Mouse (Mus musculus): Measurements from ENCODE around the gene Vmp1. TPM values are rescaled to one million over a fixed set of nuclear protein-coding genes. Genes with fewer than 3 reads are reported as not detected.

Gene Vmp1
- polyA plus RNA-seq, 1 experiment from 2014 or later = 86.8 TPM

DNA sequence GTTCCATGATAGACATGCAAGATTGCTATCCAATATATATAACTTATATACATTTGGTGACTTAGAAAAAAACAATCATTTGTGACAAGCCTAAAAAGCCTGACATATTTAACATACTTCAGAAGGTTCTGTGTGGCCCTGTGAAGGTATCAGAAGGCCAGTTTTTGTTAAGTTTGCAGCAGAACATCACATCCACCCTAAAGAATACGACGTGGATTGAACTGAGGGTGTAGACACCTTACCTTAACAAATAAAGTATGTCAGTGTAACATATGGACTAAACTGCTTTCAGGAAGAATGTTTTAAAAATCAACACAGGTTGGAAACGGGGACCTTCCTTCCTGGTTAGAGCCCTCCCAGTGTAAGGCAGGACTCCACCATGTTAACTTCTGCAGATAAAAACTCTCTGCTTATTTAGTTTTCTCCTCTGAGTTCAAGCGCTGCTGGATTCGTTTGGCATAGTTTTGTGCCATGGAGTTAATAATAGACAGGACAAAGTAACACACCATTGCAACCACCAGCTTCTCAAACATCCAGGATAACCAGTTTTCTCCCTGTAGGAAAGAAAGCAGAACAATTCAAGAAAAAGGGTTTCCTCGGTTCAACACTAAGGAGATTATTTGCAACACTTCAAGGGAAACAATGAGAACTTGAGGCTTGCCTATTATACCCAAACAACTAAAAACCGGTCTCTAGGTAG, 98.6 kb downstream of the Vmp1 start:
- no peak overlapping the region for H3K9ac ChIP-seq
- H3K36me3 ChIP-seq (replicated peaks) = peaks cover 11% of the 10 kb centered on the region; the same call in 1 of the 2 replicates
- H3K4me1 ChIP-seq = peaks cover 9% of the 10 kb centered on the region; the same call in 1 of the 2 replicates
- H3K27me3 ChIP-seq = no peaks in the 10 kb centered on the region
- H3K4me2 ChIP-seq = no peak overlapping the region
- H3K4me3 ChIP-seq (replicated peaks) = no peak overlapping the region
- 61% methylated on average over 7 of the region's 7 CpGs for WGBS
- ATAC-seq (ENCODE audit: low FRiP score) = no peak
- no peaks in the 10 kb centered on the region for H3K9me3 ChIP-seq
- H3K27ac ChIP-seq = no peak overlapping the region

DNA sequence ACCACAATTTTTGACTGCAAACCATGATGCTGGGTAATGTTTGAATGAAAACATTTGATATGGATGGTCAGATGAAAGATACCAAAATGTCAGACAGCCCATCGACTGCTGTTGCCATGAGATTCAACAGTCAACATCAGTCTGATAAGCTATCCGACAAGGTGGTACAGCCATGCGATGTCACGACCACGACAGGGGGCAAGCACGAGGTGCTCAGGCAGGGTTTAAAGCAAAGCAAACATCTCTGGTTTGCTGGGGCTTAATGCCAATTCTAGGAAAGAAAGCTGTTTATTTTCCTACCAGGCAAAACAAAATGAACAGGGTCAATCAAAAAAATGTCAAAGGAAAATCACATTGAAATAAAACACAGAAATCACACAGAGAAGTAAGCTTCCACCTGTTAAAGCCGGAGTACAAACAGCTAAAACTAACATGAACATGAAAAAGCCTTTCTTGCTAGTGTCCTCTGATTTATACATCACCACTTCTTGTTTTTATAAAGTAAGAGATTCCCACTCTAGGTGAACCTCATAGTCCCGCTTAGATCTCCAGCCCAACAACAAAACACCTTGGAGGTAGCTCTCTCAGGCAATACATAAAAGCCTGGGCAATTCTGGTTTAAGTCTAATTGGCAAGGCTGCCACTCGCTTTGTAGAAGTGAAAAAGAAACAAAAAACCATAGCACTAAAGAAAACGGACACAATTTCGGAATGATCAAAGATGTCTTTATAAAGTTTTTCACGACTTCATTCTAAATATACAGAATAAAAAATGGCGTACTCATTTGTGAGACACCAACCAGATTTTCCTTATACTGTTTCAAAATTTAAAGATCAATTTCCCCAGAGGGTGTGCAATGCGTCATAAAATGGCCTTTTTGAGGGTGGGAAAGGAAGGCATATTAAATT, 99.4 kb downstream of the Vmp1 start:
- no peaks in the 10 kb centered on the region for H3K9me3 ChIP-seq
- no peak for ATAC-seq (ENCODE audit: low FRiP score)
- H3K36me3 ChIP-seq (replicated peaks) = peaks cover 11% of the 10 kb centered on the region; the same call in 1 of the 2 replicates
- no peak overlapping the region for H3K9ac ChIP-seq
- H3K4me3 ChIP-seq (replicated peaks) = no peak overlapping the region
- no peak overlapping the region for H3K27ac ChIP-seq
- 90% methylated on average over 14 of the region's 14 CpGs for WGBS
- peaks cover 9% of the 10 kb centered on the region; the same call in 1 of the 2 replicates for H3K4me1 ChIP-seq
- H3K4me2 ChIP-seq = no peak overlapping the region
- H3K27me3 ChIP-seq = no peaks in the 10 kb centered on the region

DNA sequence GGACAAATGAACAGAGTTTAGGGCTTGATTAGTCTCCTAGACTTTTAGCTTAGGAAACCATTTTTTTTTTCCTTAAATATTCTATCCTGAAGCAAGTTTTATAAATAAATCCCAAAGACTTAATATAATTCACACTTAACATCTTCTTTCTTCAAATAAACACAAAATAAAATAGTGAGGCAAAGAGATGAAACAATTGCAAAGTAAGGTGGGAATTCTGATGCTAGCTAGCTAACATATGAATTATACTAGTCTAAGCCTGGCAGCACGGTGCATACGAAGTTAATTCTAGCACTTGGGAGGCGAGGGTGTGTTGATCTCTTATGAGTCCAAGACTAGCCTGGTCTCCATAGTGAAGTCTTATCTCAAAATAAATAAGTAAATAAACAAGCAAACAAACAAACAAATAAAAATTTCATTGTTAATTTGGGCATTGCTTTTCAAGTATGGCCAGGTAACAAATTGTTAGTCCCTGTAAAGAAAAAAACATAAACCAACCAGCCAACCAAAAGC, 100.3 kb downstream of the Vmp1 start:
- no peak overlapping the region for H3K27ac ChIP-seq
- no peak overlapping the region for H3K9ac ChIP-seq
- no peaks in the 10 kb centered on the region for H3K9me3 ChIP-seq
- no peak overlapping the region for H3K4me2 ChIP-seq
- H3K4me3 ChIP-seq (replicated peaks) = no peak overlapping the region
- no peaks in the 10 kb centered on the region for H3K27me3 ChIP-seq
- 83% methylated on average over 3 of the region's 3 CpGs for WGBS
- H3K36me3 ChIP-seq (replicated peaks) = peaks cover 11% of the 10 kb centered on the region; the same call in 1 of the 2 replicates
- peaks cover 9% of the 10 kb centered on the region; the same call in 1 of the 2 replicates for H3K4me1 ChIP-seq
- no peak for ATAC-seq (ENCODE audit: low FRiP score)

DNA sequence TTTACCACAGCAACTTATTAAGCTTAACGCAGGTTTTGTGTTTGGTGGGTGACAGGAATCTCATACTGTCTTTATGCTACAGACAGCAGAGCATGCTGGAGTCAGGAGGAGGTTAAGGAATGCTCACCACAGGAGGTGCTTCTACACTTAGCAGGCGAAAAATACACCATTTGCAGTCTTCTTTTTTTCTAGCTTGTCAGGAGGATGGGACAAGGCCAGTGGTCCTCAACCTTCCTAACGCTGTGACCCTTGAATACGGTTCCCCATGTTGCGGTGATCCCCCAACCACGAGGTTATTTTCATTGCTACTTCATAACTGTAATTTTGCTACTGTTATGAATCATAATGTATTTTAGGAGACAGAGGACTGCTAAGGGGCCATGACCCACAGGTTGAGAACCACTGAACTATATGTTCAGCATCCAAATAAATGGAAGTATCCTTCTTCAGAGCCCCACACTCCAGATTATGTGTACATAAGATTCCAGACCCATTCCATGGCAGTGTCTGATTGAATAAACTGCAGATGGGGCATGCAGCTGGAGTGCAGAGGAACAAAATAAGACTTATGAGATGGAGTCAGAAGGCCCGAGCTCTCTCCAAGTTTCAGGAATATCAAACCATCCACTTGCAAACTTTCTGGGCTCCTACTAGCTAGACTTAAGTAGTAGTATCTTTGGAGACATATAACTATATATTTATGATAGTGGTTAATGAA, 100.9 kb downstream of the Vmp1 start:
- Histone ChIP-seq H3K4me1 (peaks cover 9% of the 10 kb centered on the region; the same call in 1 of the 2 replicates), H3K4me3 (replicated peaks) (no peak overlapping the region), H3K27ac (no peak overlapping the region), H3K9me3 (no peaks in the 10 kb centered on the region), H3K36me3 (replicated peaks) (peaks cover 11% of the 10 kb centered on the region; the same call in 1 of the 2 replicates), H3K4me2 (no peak overlapping the region), H3K9ac (no peak overlapping the region), H3K27me3 (no peaks in the 10 kb centered on the region)
- 93% methylated on average over 7 of the region's 7 CpGs for WGBS
- ATAC-seq (ENCODE audit: low FRiP score) = no peak

DNA sequence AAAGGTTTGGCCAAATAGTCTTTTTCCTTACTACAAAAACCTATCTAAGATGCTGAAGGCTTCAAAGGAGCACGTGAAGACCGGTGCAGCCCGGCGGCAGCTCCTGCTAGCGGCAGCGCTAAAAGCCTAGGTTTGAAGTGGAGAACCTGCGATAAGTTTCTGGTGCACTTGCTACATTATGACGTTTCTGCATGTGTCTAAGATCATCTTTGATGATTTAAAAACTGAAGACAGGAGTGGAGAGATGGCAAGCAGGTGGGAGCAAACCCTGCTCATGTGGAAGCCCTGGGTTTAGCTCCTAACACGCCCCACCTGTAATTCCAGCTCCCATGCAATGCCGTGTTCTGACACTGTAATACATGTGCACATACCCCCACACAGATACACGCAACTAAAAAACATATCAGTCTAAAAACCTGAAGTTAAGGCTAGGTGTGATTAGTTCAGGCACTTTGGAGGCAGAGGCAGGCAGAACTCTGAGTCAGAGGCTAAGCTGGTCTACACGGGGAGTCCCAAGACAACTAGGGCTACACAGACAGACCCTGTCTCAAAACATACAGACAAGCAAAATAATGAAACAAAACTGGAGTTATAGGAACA, 101.6 kb downstream of the Vmp1 start:
- Histone ChIP-seq H3K9me3 (no peaks in the 10 kb centered on the region), H3K4me3 (replicated peaks) (no peak overlapping the region), H3K4me2 (no peak overlapping the region), H3K27me3 (no peaks in the 10 kb centered on the region), H3K9ac (no peak overlapping the region), H3K36me3 (replicated peaks) (peaks cover 11% of the 10 kb centered on the region; the same call in 1 of the 2 replicates), H3K4me1 (peaks cover 4% of the 10 kb centered on the region; the same call in 1 of the 2 replicates), H3K27ac (no peak overlapping the region)
- no peak for ATAC-seq (ENCODE audit: low FRiP score)
- WGBS = 94% methylated on average over 12 of the region's 12 CpGs

DNA sequence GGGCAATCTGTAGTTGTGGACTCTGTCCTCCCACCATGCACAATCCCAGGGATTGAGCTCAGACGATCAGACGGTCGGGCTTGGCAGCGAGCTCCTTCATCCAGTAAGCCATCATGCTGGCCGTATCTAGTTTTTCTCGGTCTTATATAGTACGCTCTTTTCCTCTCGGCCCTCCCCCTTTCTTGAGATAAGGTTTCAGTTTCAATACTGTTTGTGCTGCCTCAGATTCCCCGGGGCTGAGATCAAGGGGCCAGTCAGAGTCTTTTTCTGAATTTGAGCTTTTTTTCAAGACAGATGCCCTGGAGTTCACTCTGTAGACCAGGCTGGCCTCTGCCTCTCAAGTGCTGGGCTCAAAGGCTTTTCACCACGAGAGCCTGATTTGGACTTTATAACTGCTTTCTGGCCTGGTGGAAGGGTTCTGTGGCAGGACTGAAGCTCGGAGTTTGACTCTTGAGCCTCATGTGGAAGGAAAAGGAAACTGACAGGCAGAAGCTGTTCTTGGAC, 102.3 kb downstream of the Vmp1 start:
- Histone ChIP-seq H3K4me3 (replicated peaks) (no peak overlapping the region), H3K4me2 (no peak overlapping the region), H3K4me1 (0 out of 2 replicates have a peak, but pooled peaks cover under 1% of the 10 kb centered on the region), H3K27me3 (no peaks in the 10 kb centered on the region), H3K27ac (0 out of 2 replicates have a peak overlapping the region, but pooled peaks have one; percentile 19), H3K36me3 (replicated peaks) (peaks cover 11% of the 10 kb centered on the region; the same call in 1 of the 2 replicates), H3K9me3 (no peaks in the 10 kb centered on the region), H3K9ac (no peak overlapping the region)
- WGBS = 72% methylated on average over 11 of the region's 11 CpGs
- no peak for ATAC-seq (ENCODE audit: low FRiP score)

DNA sequence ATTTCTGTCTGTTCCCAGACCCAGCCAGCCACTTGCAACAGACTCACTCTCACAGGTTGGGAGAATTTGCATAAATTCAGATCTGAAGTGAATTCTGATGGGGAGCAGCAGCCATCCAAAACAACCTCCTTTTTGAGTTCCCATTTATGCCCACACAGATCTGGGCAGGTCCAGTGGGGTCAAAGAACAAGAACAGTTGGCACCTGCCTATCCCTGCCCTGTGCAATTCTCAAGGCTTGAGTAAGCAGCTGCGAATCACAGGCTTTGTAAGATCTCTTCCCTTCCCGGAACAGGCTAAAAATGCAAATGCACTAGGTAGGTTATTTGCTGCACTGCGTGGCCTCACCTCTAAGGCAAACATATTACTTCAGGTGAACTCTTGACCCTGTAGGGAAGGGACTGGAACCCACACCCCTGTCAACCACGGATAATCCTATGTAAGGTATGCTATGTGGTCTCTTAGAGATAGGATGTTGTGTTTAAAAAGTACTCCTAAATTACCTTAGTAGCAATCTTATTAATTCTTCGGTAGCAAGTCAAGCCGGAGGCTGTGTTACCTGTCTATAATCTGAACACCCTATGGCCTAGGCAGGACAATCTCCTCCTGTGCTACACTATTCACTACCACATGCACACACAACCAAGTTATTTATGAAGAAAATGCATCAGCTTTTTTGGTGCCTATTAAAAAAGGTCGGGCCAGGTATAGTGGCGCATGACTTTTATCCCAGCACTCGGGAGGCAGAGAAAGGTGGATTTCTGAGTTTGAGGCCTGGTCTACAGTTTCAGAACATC, 103.1 kb downstream of the Vmp1 start:
- Histone ChIP-seq H3K9ac (no peak overlapping the region), H3K4me1 (0 out of 2 replicates have a peak, but pooled peaks cover 3% of the 10 kb centered on the region), H3K4me2 (no peak overlapping the region), H3K27ac (no peak overlapping the region), H3K9me3 (no peaks in the 10 kb centered on the region), H3K27me3 (no peaks in the 10 kb centered on the region), H3K4me3 (replicated peaks) (no peak overlapping the region), H3K36me3 (replicated peaks) (peaks cover 11% of the 10 kb centered on the region; the same call in 1 of the 2 replicates)
- no peak for ATAC-seq (ENCODE audit: low FRiP score)
- 86% methylated on average over 9 of the region's 9 CpGs for WGBS

DNA sequence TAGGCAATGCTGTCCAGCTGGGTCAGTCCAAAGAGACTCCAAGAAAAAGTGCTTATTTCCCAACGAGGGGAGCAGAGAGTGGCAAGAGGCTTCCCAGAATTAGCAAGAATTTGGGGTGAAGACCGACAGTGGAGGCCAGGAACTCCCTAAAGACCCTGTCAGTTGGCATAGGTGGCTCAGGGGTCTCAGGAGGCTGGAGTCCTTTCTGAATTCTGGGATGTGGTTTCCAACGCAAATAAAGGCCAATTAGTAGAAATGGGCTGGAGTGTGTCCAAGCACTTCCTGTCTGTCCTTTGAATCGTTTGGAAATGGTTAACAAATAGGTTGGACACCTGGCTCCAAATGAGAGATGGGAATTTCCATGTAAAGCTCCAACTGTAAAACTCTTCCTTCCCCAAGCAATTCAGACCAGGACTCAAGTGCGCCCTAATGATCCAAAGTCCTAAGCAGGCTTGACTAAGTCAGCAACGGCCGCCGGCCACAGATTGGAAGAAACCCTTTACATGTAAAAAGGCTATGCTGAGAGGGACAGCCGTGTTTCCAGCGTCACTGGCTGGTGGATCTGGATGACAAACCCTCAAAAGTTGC, 103.8 kb downstream of the Vmp1 start:
- 0 out of 2 replicates have a peak, but pooled peaks cover 3% of the 10 kb centered on the region for H3K4me1 ChIP-seq
- peaks cover 4% of the 10 kb centered on the region; the same call in 1 of the 2 replicates for H3K36me3 ChIP-seq (replicated peaks)
- H3K4me2 ChIP-seq = no peak overlapping the region
- no peak overlapping the region for H3K4me3 ChIP-seq (replicated peaks)
- H3K27me3 ChIP-seq = no peaks in the 10 kb centered on the region
- H3K27ac ChIP-seq = no peak overlapping the region
- 78% methylated on average over 10 of the region's 10 CpGs for WGBS
- no peak for ATAC-seq (ENCODE audit: low FRiP score)
- no peaks in the 10 kb centered on the region for H3K9me3 ChIP-seq
- no peak overlapping the region for H3K9ac ChIP-seq

DNA sequence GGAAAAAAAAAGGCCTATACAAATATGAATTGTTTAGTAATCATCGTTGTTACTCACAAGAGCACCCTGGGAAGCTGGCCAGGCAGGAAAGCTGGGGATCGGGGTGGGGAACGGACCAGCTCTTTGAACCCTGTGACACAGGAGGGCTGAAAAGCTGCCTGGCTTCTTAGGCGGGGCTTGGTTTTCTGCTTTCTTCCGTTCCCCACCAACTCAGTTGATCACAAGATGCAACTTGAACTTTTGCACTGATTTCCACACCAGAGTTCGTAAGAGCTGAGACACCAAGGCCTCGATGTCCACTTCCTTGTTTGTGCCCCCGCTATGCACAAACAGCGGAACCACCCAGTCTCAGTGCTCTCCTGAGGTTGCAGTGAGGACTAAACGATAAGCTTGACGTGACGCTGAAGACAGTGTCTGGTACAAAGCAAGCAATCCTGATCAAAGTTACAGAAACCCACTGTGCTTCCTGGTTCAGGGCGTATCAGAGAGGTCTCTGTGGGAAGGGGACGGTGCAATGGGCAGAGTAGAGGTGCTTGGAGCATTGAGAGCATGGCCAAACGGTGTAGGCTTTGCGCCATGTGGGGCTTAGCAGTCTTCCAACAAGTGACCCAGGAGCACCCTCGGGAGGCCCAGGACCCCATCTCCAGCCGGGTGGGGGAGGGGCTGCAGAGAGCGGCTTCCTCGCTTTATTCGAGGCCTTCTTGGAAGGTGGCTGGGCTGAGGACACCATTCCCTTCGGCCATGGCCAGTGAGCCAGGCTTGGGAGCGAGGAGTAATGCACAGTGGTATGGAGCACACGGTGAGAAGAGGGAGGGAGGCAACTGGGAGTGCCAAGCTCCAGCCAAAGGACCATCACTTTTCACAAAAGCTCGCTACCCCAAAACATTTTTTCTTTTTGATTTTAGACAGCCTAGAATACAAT, 104.6 kb downstream of the Vmp1 start:
- H3K36me3 ChIP-seq (replicated peaks) = peaks cover 1% of the 10 kb centered on the region; the same call in 1 of the 2 replicates
- no peaks in the 10 kb centered on the region for H3K9me3 ChIP-seq
- H3K27ac ChIP-seq = no peak overlapping the region
- no peak overlapping the region for H3K4me3 ChIP-seq (replicated peaks)
- H3K4me1 ChIP-seq = 0 out of 2 replicates have a peak, but pooled peaks cover 3% of the 10 kb centered on the region
- no peak overlapping the region for H3K4me2 ChIP-seq
- ATAC-seq (ENCODE audit: low FRiP score) = no peak
- H3K27me3 ChIP-seq = no peaks in the 10 kb centered on the region
- WGBS = 78% methylated on average over 25 of the region's 25 CpGs
- no peak overlapping the region for H3K9ac ChIP-seq
